Mouse (Mus musculus) ovary, adult 18-20 months (tissue): ENCODE measurements around the gene Foxf1.
A peak's percentile ranks its signal among the peaks of the same experiment; 100 is the strongest.

Experiments used
- DNase-seq: peaks from one replicate; pipeline ENCODE4 v3.0.0; 2022; ENCODE audit warnings: low spot score, mixed read lengths

Gene Foxf1

GRCm38 (mm10) chr8:121082218-121083092, 1.7 kb upstream of the Foxf1 start:
- DNase-seq = no peak

- DNase-seq = peak; percentile 64
Measured at GRCm38 (mm10) chr8:121083093-121083935, 872 bp upstream of the Foxf1 start.

DNA sequence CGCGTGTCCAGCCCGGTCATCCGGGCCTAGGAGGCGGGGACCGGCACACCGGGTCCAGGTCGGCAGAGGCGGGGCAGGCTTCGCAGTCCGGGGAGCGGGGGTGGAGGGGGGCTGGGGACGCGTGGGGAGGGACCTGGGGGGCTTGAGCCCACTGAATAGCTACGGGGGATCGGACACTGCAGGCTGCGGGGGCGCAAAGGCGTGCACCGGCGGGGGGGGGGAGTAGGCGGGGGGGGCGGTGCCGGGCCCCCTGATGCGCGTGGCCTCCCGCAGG, 313 bp upstream of the Foxf1 start:
- no peak for DNase-seq

- no peak for DNase-seq
Measured at GRCm38 (mm10) chr8:121085011-121085410, 825 bp downstream of the Foxf1 start.

- DNase-seq = no peak
Measured at GRCm38 (mm10) chr8:121085561-121085960, 1.4 kb downstream of the Foxf1 start.

- no peak for DNase-seq
Measured at GRCm38 (mm10) chr8:121086004-121086900, 2.1 kb downstream of the Foxf1 start.

GRCm38 (mm10) chr8:121088281-121088680, 4.1 kb downstream of the Foxf1 start:
- DNase-seq = no peak

DNA sequence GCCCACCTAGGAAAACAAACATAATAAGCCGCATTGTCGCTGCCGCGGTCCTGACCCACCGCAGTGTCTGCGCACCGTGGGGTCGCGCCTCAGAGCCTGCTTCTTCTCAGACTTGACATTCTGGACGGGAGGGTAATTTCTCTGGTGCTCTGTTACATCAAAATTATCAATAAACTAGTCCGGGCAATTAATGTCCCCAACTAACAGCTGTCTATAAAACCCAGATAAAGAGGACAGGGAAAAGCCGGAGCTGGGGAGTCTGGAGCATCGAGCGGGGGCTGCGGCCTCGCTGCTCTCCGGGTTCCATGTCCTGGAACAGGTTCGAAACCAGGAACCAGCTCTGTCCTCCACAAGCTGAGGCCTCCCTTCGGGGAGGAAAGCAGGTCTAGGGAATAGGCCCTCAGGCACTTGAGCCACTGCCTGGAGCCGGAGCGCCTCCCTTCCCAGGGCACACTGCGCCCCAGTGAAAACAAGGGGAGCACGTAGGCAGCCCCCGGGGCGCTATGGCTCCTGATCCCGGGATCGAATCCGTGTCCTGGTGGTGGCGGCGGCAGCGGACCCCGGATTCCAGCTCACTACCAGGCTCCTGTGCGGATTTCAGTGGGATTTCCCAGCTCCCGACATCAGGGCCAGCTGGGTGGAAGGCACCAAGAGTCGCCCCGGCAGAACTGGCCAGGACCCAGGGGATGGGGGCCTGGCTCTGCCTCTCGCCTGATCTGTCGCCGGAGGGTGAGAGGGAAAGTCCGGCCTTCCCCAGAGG, 4.9 kb downstream of the Foxf1 start:
- no peak for DNase-seq

DNA sequence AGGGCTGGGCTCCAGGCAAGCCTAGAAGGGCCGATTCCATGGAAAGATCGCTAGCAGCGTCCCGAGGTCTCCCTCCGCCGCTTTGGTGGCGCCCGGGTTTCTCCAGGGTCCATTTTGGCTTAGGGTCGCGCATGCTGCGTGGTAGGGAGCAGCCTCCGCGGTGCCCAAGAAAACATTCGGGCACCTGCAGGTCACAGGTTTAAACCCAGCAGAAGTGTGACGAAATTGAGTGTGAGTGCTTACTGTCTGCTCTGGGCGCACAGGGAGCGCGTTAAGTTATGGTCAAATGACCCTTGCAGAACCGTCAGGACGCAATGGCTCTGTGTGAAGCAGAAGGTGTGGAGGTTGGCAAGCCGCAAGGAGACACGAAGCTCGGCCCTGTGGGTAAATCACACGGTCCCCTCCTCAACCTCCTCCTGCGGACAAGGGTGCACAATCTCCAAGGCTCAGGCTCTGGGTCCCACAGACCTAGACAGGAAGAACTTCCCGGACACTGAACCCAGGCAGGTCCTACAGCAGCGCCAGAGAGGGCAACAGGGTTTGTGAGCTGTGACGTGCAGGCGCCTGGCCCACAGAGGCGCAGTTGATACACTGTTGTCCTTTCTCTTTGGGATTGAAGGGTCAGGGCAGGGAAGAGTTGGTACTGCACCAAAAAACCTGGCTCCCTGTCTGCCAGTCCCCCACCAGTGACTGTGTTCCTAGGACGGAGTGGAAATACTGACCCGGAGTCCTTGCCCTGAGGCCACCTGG, 5.6 kb downstream of the Foxf1 start:
- no peak for DNase-seq

DNA sequence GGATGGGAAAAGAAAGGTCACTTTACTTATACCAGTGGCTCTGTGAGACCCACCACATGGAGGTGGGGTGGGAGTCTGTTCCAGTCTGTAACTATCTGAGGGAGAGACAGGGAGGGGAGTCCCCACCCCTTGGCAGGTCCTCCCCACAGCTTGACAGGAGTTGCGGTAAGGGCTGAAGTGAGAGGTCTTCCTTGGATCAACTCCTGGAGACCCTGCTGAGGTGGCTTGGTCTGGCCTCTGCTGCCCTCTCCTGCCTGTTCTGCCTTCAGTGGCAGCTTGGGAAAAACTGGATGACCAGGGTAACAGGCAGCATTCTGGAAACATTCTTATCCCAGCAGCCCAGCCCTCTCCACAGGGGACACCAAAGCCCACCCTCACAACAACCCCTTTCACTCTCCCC, 6.5 kb downstream of the Foxf1 start:
- DNase-seq = no peak

DNA sequence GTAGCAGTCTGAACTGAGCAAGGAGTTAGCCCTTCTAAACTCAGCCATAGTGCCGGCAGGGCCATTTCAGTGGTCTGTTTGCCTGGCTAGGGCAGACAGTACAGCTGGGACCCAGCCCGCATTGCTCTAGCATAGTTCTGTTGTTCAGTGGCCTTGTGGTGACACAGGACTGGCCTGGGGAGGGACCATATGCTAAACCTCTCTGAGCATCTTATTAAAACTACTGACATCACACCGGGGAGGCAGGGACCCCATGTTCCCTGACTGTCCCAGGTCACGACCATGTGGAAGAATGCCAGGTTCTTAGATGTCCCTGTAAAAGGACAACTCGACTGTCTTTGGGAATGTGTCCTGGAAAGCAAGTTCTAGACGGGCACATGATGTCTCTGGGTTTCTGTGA, 8.0 kb downstream of the Foxf1 start:
- DNase-seq = no peak

DNA sequence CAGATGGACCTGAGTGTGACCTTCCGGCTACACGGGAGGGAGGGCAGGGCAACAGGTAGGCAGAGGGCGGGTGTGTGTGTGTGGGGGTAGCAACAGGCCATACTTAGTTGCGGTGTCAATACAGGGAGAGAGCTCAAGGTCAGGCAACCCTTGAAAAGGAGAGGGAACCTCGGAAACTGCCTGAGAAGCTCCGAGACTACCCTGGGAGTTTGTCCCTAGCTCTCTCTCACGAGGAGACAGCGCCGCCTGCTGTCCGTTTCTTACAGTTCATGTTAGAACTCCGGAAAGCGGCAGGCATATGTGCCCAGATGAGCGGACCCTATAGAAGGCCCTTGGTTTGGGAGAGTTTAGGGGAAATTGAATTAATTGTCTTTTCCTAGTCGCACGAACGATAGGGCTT, 8.4 kb downstream of the Foxf1 start:
- DNase-seq = peak; percentile 54

DNA sequence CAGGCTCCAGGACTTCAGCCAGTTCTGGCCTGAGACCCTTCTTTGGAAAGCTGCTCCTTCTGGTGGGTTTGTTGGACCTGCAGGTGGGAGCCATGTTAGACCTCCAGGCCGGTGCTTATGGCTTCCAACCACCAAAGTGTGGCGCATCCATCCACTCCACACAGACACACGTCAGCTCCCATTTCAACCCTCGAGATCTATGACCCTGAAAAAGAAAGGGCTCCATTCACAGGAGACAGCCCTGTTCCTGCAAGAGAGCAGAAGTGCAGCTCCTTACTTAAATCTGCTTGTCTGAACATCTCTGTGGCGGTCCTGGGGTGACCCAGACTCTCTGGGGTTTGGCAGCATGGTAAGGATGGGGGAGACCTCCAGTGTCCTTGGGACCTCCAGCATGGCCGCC, 9.3 kb downstream of the Foxf1 start:
- no peak for DNase-seq

DNA sequence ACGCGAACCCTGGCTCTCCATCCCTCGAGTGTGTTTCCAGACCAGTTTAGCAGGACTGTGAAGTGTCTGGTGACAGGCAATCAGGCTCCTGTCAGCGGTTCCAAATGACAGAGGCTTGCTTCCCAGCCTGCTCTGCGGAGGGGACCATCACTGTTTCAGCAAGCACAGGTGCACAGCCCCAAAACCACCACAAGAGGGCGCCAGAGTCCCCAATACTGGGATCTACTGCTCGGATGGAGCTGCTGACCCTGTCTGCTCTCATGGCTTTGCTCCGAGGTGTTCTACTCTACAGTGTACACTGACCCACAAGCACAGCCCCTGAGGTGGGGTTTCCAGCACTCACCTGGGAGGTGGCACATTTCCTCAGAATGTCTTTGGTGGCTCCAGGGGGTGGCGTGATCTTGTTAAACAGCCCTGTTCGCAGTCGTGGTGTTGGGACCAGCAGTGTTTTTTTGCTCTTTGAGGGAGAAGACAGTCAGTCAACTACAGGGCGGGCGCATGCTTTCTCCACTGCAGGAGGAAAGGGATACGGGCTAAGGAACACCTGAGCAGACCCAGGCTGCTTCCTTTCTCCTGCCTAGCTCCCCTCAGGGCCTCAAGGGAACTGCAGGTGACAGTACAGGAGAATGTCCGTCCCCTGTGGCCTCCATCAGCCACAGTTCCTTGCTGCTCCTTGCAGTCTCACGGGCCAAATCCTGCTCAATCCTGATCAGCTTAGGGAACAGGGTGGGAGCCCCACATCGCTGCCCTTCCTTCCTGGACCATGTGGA, 20.0 kb downstream of the Foxf1 start:
- no peak for DNase-seq

DNA sequence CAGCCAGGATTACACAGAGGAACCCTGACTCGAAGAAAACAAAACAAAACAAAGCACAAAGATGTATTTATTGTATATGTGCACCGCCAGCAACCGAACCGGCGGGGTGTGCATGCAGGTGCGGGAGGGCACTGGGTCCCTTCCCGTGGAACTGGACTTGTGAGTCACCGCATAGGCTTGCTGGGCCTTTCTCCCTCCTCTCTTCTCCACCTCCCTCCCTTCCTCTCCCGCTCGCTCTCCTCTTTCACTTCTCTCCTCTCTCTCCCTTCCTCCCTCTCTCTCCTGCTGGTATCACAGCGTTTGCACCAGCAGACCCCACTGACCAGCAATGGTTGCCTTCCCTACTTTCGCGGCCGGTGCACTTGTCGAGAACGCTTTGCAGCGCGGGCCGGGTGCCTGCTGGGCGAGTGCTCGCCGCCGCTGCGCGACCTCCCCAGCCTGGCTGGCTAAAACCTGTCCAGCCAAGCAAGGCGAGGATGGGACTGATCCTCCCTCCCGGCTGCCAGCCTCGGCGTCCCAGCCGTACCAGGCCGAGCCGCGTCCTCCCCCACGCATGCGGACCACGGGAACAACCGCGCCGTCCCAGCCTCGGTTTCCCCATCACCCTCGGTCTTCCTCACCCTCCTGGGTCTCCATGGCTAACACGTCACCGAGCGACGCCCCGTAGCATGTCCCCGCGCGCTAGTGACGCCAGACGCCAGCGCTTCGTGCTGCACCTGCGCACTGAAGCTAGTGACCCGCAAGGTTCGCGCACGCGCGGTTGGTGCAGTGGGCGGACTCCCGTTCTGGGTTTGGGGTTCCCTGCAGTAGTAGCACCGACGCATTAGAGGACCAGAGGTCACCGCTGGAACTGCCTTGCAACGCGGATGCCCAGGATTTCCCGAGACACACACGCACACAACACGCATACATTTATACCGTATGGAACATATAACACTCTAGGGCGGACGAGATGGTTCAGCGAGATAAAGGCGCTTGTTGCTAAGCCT, 23.8 kb downstream of the Foxf1 start, which contains the start of gene Mthfsd:
Mthfsd (minus strand) TSS at position 725 of the 989 bp plus-strand sequence.
- DNase-seq = peak; percentile 97

- DNase-seq = no peak
Measured at GRCm38 (mm10) chr8:121108657-121109056, 24.5 kb downstream of the Foxf1 start.

- no peak for DNase-seq
Measured at GRCm38 (mm10) chr8:121111145-121111907, 27.1 kb downstream of the Foxf1 start.

DNA sequence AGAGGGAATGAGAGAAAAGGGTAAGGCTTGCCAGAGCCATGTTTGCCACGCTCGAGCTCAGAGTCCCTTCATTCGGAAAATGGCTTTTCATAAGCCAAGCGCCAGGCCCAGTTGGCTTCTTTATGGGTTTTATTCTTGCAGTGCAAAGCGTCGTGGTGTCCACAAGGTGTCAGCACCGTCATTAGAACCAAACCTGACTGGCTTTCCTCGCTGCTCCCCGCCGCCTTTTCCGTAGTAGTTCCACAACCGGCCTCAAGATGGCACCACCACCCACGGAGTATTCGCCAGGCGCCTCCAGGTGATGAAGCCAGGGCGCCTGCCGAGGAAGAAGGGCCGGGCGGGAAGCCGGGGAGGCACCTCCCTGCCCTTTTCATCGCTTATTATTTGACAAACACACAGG, 29.1 kb downstream of the Foxf1 start:
- DNase-seq = peak; percentile 81
